Mouse (Mus musculus) B cell, adult 2 months (primary cell): ENCODE measurements around the gene Havcr2.
"Not testable (repeated sequence)": the region's sequence is repeated elsewhere in the genome, so short reads cannot be mapped to it uniquely, and the experiment has no call there.

ENCODE experiments used
- DNase-seq, 2 experiments: peaks; one replicate each; pipeline ENCODE4 v3.0.0; 2022

Gene Havcr2

GRCm38 (mm10) chr11:46461931-46462330 lies 7.2 kb downstream of the Havcr2 start:
- DNase-seq, result no peak

GRCm38 (mm10) chr11:46466878-46467277 lies 12.1 kb downstream of the Havcr2 start:
- no peak for DNase-seq

GRCm38 (mm10) chr11:46474220-46474619 lies 19.5 kb downstream of the Havcr2 start:
- DNase-seq, result no peak

- no peak for DNase-seq
These were observed 24.6 kb downstream of the Havcr2 start for GRCm38 (mm10) chr11:46479311-46479710.

GRCm38 (mm10) chr11:46480517-46480916 lies 25.8 kb downstream of the Havcr2 start:
- peak in 1 of 2 experiments; percentile 6 for DNase-seq

- no peak for DNase-seq
These were observed 33.5 kb downstream of the Havcr2 start for GRCm38 (mm10) chr11:46488231-46488630.

- DNase-seq, result no peak
These were observed 33.9 kb downstream of the Havcr2 start for GRCm38 (mm10) chr11:46488650-46489049.

- no peak for DNase-seq
These were observed 52.4 kb downstream of the Havcr2 start for GRCm38 (mm10) chr11:46507146-46507545.

GRCm38 (mm10) chr11:46509900-46510299 lies 55.2 kb downstream of the Havcr2 start:
- no peak for DNase-seq

GRCm38 (mm10) chr11:46521341-46521740 lies 66.6 kb downstream of the Havcr2 start:
- not testable (repeated sequence) for DNase-seq

- peak in 1 of 2 experiments; percentile 9 for DNase-seq
These were observed 68.0 kb downstream of the Havcr2 start for GRCm38 (mm10) chr11:46522719-46523118.

GRCm38 (mm10) chr11:46523912-46524311 lies 69.2 kb downstream of the Havcr2 start, which contains the start of gene Gm12169:
Gene Gm12169 (plus strand): TSS chr11:46524212.
- no peak for DNase-seq

GRCm38 (mm10) chr11:46530149-46530548 lies 75.4 kb downstream of the Havcr2 start:
- DNase-seq, result no peak
